Mouse (Mus musculus): ENCODE data around the gene Gm10974.

The Gm10974 gene

DNA sequence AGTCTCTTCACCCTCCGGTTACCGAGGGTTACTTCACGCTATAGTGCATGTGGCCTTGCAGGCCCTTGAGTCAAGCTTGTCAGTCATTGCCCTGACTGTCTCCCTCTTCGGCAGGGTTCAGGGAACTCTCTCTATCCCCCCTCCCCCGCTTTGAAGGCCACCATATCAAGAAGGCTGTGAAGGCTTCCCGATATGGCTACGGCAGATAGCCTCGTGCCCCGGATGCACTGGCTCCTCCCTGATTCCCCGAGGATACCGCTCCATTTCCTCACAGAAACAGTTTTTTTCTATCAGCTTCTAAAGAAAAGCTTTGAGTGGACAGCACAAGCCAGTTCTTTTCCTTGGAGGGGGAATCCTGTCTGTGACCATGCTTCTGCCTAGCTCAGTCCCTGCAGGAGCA, 39.8 kb downstream of the Gm10974 start:
- no peak for DNase-seq (ENCODE audit: low read depth, low spot score)

DNA sequence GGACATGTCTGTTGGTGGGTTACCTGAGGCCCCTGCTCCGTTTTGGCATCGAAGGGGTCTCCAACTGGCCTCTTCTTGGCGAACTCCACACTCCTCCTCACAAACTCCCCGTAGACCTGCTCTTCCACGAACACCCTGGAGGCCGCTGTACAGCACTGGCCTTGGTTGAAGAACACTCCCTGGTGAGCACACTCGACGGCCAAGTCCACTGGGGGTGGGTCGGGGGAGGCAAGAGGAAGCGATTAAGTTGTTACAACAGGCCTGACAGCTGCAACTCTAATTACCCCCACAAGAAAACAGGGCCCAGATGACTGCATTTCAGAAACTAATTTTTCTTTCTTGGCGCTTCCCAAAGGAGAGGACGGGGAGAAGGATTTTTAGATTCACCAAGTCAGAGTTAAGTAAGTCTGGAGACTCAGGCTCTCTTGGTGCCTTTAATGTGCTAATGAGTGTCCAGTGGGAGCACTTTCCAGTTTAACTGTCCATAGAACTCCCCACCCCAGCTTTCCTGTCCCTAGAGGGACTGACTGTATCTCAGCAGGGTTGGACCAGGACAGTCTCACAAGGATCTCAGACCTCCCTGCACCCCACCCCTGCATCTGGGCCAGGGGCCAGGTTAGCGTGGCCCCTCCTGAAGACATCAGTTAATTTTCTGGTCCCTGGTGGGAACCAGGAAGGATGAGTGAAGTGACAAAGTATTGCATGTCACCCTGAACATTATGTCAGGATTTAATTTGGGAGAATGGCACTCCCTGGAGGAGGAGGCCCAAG, 40.4 kb downstream of the Gm10974 start:
- no peak for DNase-seq (ENCODE audit: low read depth, low spot score)

DNA sequence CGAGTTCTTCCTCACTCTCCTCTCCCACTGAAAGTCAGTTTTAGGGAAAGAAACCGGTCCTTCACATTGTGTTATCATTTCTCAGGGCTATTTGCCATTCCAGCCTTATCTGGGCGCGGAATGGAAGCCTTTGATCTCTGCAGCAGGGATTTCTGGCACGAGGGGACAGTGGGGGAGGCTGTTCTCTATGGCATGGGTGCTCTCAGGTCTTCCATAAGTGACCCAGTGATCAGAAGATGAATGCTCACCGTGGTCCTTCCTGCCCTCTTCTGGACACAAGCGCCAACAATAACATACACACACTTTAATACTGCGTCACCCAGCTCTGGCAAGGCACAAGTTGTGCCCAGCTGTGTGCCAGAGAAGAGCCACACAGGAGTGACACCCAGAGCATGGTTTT, 41.3 kb downstream of the Gm10974 start:
- DNase-seq (ENCODE audit: low read depth, low spot score) = no peak

GRCm38 (mm10) chr7:66409433-66409832, 43.7 kb downstream of the Gm10974 start:
- DNase-seq (ENCODE audit: low read depth, low spot score) = peak; percentile 65

GRCm38 (mm10) chr7:66413093-66413492, 47.4 kb downstream of the Gm10974 start:
- no peak for DNase-seq (ENCODE audit: low read depth, low spot score)

DNA sequence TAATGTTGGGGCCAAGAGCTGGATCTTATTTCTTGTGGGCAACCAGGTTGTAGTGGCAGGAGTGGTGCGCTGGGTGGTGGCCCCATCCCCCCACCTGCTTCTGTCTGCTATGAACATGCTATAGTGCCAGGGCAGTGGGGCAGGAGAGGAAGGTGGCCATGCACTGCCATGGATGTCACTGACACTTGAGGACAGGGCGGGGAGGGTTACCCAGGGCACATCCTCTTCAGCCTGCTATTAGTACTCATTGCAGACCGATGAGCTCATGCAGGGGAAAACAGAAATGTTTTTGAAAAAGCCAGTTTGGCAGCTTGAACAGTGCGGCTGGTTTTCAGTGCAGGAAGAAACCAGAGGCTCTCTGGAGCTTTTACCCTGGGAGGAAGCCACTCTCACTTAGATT, 51.1 kb downstream of the Gm10974 start:
- no peak for DNase-seq (ENCODE audit: low read depth, low spot score)

DNA sequence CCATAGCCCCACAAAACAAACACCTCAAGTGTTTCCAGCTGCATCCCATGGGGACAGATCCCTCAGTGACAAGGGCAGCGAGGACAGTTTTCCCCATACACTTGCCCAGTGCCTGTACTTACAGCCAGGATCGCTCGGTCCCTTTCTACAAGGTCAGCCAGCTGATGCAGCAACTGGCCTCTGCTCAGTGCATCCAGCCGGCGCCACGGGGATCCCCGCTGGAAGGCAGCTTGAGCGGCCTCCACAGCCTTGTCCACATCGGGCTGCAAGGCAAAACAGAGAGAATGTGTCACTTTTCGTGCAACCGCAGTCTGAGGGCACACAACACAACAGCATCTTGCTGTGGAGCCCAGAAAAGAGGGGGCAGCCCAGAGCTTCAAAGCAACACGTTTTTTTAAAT, 53.3 kb downstream of the Gm10974 start:
- DNase-seq (ENCODE audit: low read depth, low spot score) = no peak

GRCm38 (mm10) chr7:66421903-66422302, 56.2 kb downstream of the Gm10974 start:
- DNase-seq (ENCODE audit: low read depth, low spot score) = no peak

- DNase-seq (ENCODE audit: low read depth, low spot score) = no peak
Observed at GRCm38 (mm10) chr7:66427053-66427436, 61.3 kb downstream of the Gm10974 start.

DNA sequence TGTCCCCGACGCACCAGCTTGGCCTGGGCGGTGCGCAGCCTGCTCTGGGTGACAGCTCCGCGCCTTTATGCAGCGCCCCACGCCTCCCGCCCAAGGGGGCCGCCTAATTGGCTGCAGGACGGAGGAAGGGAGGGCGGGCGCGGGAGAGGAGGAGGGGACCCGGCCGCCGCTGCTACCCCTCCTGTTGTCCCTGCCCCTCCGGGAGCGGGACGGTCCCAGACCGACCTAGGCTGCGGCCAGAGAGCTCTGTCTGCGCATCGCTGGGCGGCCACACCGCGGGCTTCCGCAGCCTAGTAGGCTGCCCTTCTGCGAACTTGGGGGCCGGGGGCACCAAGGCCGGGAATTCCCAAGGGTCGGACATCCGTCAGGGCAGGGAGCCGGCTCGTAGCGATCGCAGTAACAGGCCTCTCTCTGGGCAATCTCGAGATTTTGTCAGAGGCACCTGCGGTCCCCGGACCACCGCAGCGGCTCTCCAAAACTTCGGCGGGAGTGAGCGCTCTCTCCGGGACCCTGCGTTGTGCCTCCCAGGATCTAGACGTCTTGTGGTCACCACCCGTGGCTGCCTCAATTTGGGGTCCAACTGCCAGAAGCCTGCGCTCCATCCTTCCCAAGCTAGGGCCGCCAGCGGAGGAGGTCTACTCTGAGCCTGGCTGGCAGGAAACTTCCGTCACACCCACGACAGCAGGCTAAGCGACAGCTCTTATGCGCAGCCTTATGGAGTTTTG, 61.9 kb downstream of the Gm10974 start, which contains the start of gene Aldh1a3:
Gene Aldh1a3 (minus strand): TSS at position 81 of the 725 bp plus-strand sequence.
- no peak for DNase-seq (ENCODE audit: low read depth, low spot score)

GRCm38 (mm10) chr7:66434453-66434935, 68.8 kb downstream of the Gm10974 start:
- DNase-seq (ENCODE audit: low read depth, low spot score) = peak; percentile 69

All from 3T3-L1 (cell line).